17 mouse cellular contexts compared by ENCODE assay signal in the genomic region with DNA sequence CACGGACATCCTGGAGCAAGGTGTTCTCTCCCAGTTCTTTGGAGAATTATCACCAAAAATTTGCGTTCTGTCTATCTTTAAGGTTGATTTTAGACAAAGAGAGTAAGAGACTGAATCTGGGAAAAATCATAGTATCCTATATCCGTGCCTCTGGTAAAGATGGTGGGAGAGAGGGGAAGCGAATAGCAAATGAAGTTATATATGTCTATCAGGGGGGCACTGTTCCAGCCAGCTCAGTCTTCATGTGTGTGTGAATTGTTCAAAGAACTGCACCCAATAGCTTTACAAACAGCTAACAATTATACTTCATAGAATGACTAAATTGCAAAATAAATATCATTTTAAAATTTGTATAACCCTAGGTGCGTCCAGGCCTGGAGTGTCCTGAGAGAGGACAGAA. TPM values are rescaled to one million over a fixed set of nuclear protein-coding genes. Genes with fewer than 3 reads are reported as not detected.
A peak's percentile ranks its signal among the peaks of the same experiment; 100 is the strongest.
DNase-seq lines count a peak whose midpoint lies in the region; ATAC-seq lines count a peak whose summit lies in the region.
"Had no signal": no experiment of that assay in that cellular context is flagged by ENCODE, and none has a peak within 500 bp of the region (broad histone marks: within the 10 kb centered on the region; RNA-seq: fewer than 3 reads in every experiment).

No protein-coding gene starts in this region.

- no peak for ATAC-seq in hindbrain, embryonic 13.5 days (ENCODE audit: low FRiP score)
- no peak for ATAC-seq in embryonic facial prominence, embryonic 12.5 days (ENCODE audit: insufficient number of reproducible peaks, insufficient read depth, low FRiP score, low TSS enrichment)
- ATAC-seq in hindbrain, embryonic 14.5 days (ENCODE audit: low FRiP score) = no peak
- ATAC-seq in midbrain, embryonic 15.5 days (replicated peaks) = 0 out of 2 replicates have a peak, but pooled peaks have one; percentile 35

- H3K4me3 ChIP-seq in hindbrain, embryonic 13.5 days = no peak overlapping the region
- no peak overlapping the region for H3K4me3 ChIP-seq in hindbrain, embryonic 10.5 days
- H3K4me3 ChIP-seq in embryonic facial prominence, embryonic 12.5 days = no peak overlapping the region
- no peak overlapping the region for H3K4me3 ChIP-seq in hindbrain, embryonic 14.5 days (replicated peaks; ENCODE audit: low read length)
- H3K4me3 ChIP-seq in midbrain, embryonic 15.5 days = no peak overlapping the region
- H3K4me3 ChIP-seq: heart, embryonic 12.5 days; limb, embryonic 15.5 days had no signal

- H3K36me3 ChIP-seq in hindbrain, embryonic 13.5 days = no peaks in the 10 kb centered on the region
- H3K36me3 ChIP-seq in hindbrain, embryonic 10.5 days = no peaks in the 10 kb centered on the region
- H3K36me3 ChIP-seq in embryonic facial prominence, embryonic 12.5 days = peaks cover 2% of the 10 kb centered on the region; the same call in 1 of the 2 replicates
- H3K36me3 ChIP-seq in hindbrain, embryonic 14.5 days (replicated peaks; ENCODE audit: control insufficient read depth, insufficient read depth) = no peaks in the 10 kb centered on the region
- H3K36me3 ChIP-seq in midbrain, embryonic 15.5 days (replicated peaks) = no peaks in the 10 kb centered on the region

- no peaks in the 10 kb centered on the region; the same call in 1 of the 2 replicates for H3K9me3 ChIP-seq in hindbrain, embryonic 13.5 days
- H3K9me3 ChIP-seq in hindbrain, embryonic 10.5 days = no peaks in the 10 kb centered on the region
- H3K9me3 ChIP-seq in embryonic facial prominence, embryonic 12.5 days = no peaks in the 10 kb centered on the region
- no peaks in the 10 kb centered on the region for H3K9me3 ChIP-seq in hindbrain, embryonic 14.5 days (ENCODE audit: control insufficient read depth, low read length)
- H3K9me3 ChIP-seq in midbrain, embryonic 15.5 days = no peaks in the 10 kb centered on the region
- H3K9me3 ChIP-seq: heart, embryonic 12.5 days; limb, embryonic 15.5 days had no signal

- no peak overlapping the region for H3K4me2 ChIP-seq in hindbrain, embryonic 13.5 days
- no peak overlapping the region for H3K4me2 ChIP-seq in embryonic facial prominence, embryonic 12.5 days (replicated peaks)
- no peak overlapping the region for H3K4me2 ChIP-seq in hindbrain, embryonic 14.5 days (replicated peaks)
- H3K4me2 ChIP-seq in midbrain, embryonic 15.5 days = no peak overlapping the region
- H3K4me2 ChIP-seq: heart, embryonic 12.5 days; limb, embryonic 15.5 days had no signal

- no peak overlapping the region for H3K9ac ChIP-seq in hindbrain, embryonic 13.5 days
- H3K9ac ChIP-seq in embryonic facial prominence, embryonic 12.5 days = no peak overlapping the region
- no peak overlapping the region for H3K9ac ChIP-seq in hindbrain, embryonic 14.5 days
- H3K9ac ChIP-seq in midbrain, embryonic 15.5 days = no peak overlapping the region
- H3K9ac ChIP-seq: heart, embryonic 12.5 days; limb, embryonic 15.5 days had no signal

- no peaks in the 10 kb centered on the region for H3K27me3 ChIP-seq in hindbrain, embryonic 13.5 days
- H3K27me3 ChIP-seq in hindbrain, embryonic 10.5 days (ENCODE audit: insufficient read depth, poor library complexity, severe bottlenecking) = no peaks in the 10 kb centered on the region
- H3K27me3 ChIP-seq in embryonic facial prominence, embryonic 12.5 days = no peaks in the 10 kb centered on the region
- H3K27me3 ChIP-seq in hindbrain, embryonic 14.5 days (ENCODE audit: control insufficient read depth, insufficient read depth, low read length) = no peaks in the 10 kb centered on the region
- no peaks in the 10 kb centered on the region for H3K27me3 ChIP-seq in midbrain, embryonic 15.5 days (replicated peaks)
- H3K27me3 ChIP-seq: heart, embryonic 12.5 days; limb, embryonic 15.5 days had no signal

- peak overlapping the region; percentile 73 for H3K27ac ChIP-seq in hindbrain, embryonic 13.5 days
- H3K27ac ChIP-seq in hindbrain, embryonic 10.5 days = no peak overlapping the region
- peak overlapping the region; percentile 78 for H3K27ac ChIP-seq in embryonic facial prominence, embryonic 12.5 days
- H3K27ac ChIP-seq in hindbrain, embryonic 14.5 days = peak overlapping the region; percentile 73
- H3K27ac ChIP-seq in midbrain, embryonic 15.5 days = peak overlapping the region; percentile 77
- H3K27ac ChIP-seq: macrophage had no signal

- no peak for DNase-seq in hindbrain, embryonic 10.5 days (ENCODE audit: low spot score)
- no peak for DNase-seq in hindbrain, embryonic 14.5 days (ENCODE audit: low spot score)
- no peak for DNase-seq in cerebellum, adult 9-10 months
- no peak for DNase-seq in urinary bladder, adult 2 months (ENCODE audit: low spot score)
- DNase-seq in right cerebral cortex, postnatal 14 days = no peak
- DNase-seq: cerebellum, postnatal 36 days; gastrocnemius, postnatal 36 days; heart, postnatal 4 days; kidney, adult 11 months; lung, adult 2 months; right cerebral cortex, postnatal 25 days had no signal

- H3K4me1 ChIP-seq in hindbrain, embryonic 13.5 days (replicated peaks) = peaks cover 16% of the 10 kb centered on the region
- peaks cover 3% of the 10 kb centered on the region for H3K4me1 ChIP-seq in hindbrain, embryonic 10.5 days (replicated peaks)
- peaks cover 21% of the 10 kb centered on the region for H3K4me1 ChIP-seq in embryonic facial prominence, embryonic 12.5 days
- H3K4me1 ChIP-seq in hindbrain, embryonic 14.5 days (replicated peaks; ENCODE audit: control insufficient read depth, insufficient read depth, low read length) = peaks cover 19% of the 10 kb centered on the region
- peaks cover 13% of the 10 kb centered on the region for H3K4me1 ChIP-seq in midbrain, embryonic 15.5 days
- H3K4me1 ChIP-seq: heart, embryonic 12.5 days had no signal

- WGBS in hindbrain, embryonic 13.5 days = 72% methylated on average over 5 of the region's 5 CpGs
- WGBS in hindbrain, embryonic 10.5 days = 79% methylated on average over 5 of the region's 5 CpGs
- WGBS in embryonic facial prominence, embryonic 12.5 days = 49% methylated on average over 5 of the region's 5 CpGs
- 63% methylated on average over 5 of the region's 5 CpGs for WGBS in hindbrain, embryonic 14.5 days
- WGBS in midbrain, embryonic 15.5 days = 58% methylated on average over 5 of the region's 5 CpGs

RNA-seq across cellular contexts. Expression of gene Rps3a1, which starts 48.6 kb away (rescaled TPM):
- polyA plus RNA-seq in hindbrain, embryonic 13.5 days (2015; fragmentation: Nextera tagmentation; extraction: Ambion mirVana) = 711 and 729 TPM in 2 replicates
- polyA plus RNA-seq in hindbrain, embryonic 10.5 days (2016; fragmentation: Nextera tagmentation; extraction: Ambion mirVana) = 978 and 1,090 TPM in 2 replicates
- polyA plus RNA-seq in embryonic facial prominence, embryonic 12.5 days (2016; fragmentation: Nextera tagmentation; extraction: Ambion mirVana) = 1,151 and 1,201 TPM in 2 replicates
- polyA plus RNA-seq in hindbrain, embryonic 14.5 days (2014; fragmentation: Nextera tagmentation; extraction: Ambion mirVana) = 624 and 685 TPM in 2 replicates
- 475 and 483 TPM in 2 replicates for polyA plus RNA-seq in midbrain, embryonic 15.5 days (2015; fragmentation: Nextera tagmentation; extraction: Ambion mirVana)
- 2,026 and 2,254 TPM in 2 replicates for polyA plus RNA-seq in urinary bladder, adult 2 months (2012; rRNA removed)
